Mouse (Mus musculus) heart, adult 2 months (tissue): ENCODE measurements around the gene Dph3.

Experiments
- CTCF ChIP-seq: fragments of 200-600 bp; IDR thresholded peaks from 2 replicates; pipeline ENCODE4 v1.8.1; 2022; ENCODE audit warnings: antibody characterized with exemption, mild to moderate bottlenecking, moderate library complexity
- EP300 ChIP-seq: fragments of 200-500 bp; IDR thresholded peaks from 2 replicates; pipeline ENCODE4 v1.6.1; 2011; ENCODE audit warnings: low read depth, low read length, control low read depth; ENCODE audit not compliant: insufficient read depth
- POLR2A ChIP-seq: fragments of 200-500 bp; IDR thresholded peaks from 2 replicates; pipeline ENCODE4 v1.6.1; 2011; ENCODE audit warnings: mild to moderate bottlenecking, low read depth, low read length, control low read depth; ENCODE audit not compliant: insufficient read depth

DNA sequence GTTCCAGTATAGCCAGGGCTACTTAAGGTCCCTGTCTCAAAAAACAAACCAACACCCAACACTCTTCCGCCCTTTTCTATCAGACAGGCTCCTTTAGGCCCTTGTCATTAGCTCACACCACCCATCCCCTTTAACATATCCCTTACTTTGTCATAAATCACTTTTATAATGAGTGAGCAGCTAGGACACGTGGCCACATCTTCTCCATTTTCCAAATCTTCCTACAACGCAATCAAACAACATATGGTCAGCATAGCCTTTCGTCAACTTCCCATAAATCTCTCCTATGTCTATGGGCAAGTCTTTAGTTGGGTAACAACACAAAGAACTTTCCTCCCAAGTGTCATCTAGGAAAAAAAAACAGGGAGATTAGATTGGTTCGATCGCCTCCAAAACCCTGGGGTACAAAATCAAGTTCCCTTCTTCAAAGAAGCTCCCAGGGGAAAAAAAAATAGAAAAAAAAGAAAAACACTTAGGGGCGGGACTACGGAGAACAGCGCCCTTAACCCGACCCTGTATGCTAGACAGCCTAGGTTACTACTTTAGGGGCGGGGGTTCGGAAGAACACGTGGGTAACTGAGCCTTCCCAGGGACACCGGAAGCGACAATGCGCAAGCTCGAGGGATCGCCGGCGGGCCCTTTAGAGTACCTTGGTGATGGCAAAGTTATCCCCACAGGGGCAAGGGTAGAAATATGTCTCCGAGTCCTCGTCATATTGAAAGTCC, 606 bp downstream of the Dph3 start, which contains the start of gene Oxnad1:
- TF ChIP-seq CTCF (no peak), EP300 (no peak), POLR2A (no peak)
